Mouse (Mus musculus) B cell, adult 2 months (primary cell): ENCODE data around the gene Fkbp3.
A peak's percentile ranks its signal among the peaks of the same experiment; 100 is the strongest.
"Not testable (repeated sequence)": the region's sequence is repeated elsewhere in the genome, so short reads cannot be mapped to it uniquely, and the experiment has no call there.

ENCODE experiments used
- DNase-seq, 2 experiments: peaks; one replicate each; pipeline ENCODE4 v3.0.0; 2022

Gene Fkbp3

GRCm38 (mm10) chr12:65073611-65074178 lies at the start of gene Fkbp3:
Fkbp3 (minus strand) TSS chr12:65074007.
- peak; percentile 99 to 100 for DNase-seq

DNA sequence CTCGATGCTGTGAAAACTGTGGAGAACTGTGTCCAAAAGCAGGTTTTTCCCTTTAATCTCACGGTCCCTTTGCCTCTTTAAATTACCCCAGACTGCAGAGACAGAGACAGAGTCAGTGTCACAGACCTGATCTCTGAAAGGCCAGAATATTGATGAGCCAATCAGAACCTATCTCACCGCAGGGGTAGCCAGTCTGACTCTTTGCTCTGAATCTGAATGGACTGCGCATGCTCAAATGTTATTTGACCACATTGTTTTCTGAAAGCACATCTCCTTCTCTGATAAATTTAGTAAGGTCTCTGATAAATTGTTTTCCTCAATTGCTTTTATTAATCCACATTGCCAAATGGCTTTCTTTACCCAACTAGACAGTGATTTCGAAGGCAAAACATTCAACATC lies 45.6 kb upstream of the Fkbp3 start:
- no peak for DNase-seq

- DNase-seq = no peak
Observed at GRCm38 (mm10) chr12:65118968-65119367, 45.2 kb upstream of the Fkbp3 start.

- DNase-seq = not testable (repeated sequence)
Observed at GRCm38 (mm10) chr12:65114978-65115377, 41.2 kb upstream of the Fkbp3 start.

DNA sequence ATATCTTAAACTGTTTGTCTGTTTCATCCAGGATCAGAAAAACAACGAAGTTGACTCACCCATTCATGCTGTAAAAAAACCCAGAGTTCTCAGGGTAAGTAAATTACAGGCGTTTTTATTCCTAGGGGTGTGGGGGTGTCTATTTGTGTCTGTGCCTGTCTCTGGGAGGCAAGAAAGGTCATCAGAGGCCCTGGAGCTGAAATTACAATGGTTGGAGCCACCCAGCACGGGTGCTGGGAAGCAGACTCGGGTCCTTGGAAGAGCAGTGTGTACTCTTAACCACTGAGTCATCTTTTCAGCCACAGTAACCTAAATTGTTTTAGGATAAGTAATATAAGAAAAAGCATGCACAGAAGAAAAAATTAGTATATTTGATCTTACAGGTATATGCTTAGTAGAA lies 40.1 kb upstream of the Fkbp3 start:
- DNase-seq = no peak

DNA sequence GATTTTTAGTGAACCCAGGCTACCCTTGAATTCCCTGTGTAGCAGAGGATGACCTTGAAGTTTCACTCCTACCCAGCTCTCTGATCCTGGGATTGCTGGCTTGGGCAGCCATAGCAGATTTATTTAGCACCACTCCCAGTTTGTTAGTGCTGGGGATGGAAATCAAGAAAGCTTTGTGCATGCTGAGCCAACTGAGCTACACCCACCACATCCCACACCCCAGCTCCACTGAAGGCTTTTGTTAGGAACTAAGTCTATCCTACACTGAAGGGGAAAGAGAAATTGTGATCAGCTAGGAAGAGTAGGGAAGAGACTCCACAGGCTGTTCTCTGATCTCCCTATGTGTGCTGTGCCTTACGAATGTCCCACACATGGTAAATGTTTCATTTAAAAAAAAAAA lies 39.0 kb upstream of the Fkbp3 start:
- DNase-seq = no peak

DNA sequence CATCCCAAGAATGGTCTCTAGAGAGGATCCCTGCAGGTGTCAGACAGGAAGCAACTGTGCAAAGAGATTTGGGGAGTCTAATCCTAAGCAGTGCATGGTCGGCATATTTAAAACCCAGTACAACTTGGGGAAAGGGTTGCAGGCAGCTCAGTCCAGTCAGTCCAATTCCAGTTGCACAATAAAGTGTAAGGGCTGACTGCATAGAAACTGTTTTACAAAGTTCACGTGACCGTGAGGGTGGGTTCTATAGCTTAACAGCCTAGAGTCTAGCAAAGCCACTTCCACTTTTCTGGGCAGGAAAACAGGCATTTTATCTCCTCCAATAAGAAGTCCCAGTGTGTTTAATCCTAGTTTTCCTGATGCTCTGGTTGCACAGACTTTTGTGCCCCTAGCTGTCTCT lies 37.7 kb upstream of the Fkbp3 start:
- DNase-seq = no peak

GRCm38 (mm10) chr12:65108746-65109145 lies 34.9 kb upstream of the Fkbp3 start:
- no peak for DNase-seq

DNA sequence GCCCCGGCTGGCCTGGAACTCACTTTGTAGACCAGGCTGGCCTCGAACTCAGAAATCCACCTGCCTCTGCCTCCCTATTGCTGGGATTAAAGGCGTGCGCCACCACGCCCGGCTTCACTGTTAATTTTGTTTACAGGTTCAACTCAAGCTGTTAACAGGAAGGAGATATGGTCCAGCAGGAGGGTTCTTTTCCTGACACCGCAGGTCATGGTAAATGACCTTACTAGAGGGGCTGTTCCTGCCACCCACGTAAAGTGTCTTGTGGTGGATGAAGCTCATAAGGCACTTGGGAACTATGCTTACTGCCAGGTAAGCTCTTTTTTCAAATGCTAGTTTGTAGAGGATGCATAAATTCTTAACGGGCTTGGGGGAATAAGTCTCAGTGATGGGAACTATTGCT lies 3.1 kb upstream of the Fkbp3 start:
- DNase-seq = peak in 1 of 2 experiments; percentile 29

DNA sequence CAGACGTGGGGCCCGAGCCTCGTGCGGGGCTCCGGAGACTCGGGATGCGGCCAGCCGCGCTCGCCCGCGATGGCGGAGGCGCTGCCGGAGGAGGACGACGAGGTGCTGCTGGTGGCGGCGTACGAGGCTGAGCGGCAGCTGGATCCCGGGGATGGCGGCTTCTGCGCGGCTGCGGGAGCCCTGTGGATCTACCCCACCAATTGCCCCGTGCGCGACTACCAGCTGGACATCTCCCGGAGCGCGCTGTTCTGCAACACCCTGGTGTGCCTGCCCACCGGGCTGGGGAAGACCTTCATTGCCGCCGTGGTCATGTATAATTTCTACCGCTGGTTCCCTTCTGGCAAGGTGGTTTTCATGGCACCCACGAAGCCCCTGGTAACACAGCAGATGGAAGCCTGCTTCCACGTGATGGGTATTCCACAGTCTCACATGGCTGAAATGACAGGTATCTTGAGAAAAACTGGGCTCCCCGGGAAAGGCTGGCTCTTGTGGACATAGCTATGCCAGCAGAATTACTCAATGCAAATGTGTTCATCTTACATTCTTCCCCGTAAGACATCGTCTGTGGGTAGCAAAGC lies 2.0 kb upstream of the Fkbp3 start:
- no peak for DNase-seq

GRCm38 (mm10) chr12:65075085-65075732 lies 1.4 kb upstream of the Fkbp3 start, which contains the start of gene Fancm:
Fancm (plus strand) TSS chr12:65075603.
- DNase-seq = peak; percentile 91 to 92

DNA sequence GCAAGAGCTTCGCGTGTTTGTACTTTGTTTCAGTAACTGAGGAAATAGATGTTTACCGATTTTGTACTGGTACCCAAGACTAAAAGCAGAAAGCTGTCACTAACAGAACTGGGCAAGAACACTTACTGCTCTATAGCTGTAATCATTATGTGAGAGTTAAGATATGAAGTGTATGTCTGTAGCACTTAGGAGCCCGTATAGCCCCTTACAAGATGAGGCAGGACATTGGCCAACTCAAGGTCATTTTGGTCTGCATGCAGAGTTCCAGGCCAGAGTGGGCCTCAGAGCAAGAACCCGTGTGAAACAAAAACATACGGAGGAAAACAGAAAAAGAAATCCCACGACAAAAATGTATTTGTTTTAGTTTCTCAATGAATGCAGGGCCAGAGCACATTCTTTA lies 844 bp upstream of the Fkbp3 start:
- DNase-seq = no peak

DNA sequence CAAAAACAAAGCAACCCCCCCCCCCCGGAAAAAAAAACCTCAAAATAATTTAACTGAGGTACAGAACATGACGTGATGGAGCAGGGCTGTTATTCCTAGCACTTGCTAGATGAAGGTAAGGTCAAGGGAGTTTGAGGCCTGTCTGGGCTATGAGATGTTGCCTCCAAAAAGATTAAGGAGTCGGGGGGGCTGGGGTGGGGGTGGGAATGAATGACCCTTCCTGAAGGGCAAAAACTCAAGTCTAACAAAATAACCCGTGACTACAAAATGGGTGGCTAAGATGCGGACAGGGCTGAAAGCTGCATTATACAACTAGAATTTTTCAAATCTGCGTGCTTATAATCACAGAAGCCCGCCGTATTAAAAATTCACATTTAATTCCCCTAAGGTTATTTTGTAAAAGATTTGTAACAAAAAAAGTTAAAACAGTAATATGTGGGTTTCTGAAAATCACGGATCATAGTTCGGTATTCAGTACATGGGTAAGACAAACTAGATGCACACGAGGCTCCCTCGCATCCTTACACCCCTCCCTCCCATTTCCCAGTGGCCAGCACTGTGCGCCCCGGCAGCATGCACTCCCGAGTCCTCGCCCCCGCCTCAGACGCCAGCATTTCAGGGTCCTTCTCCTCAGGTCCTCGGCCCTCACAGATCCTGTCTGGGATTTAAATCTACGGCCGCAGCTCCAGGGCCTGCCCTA lies 746 bp downstream of the Fkbp3 start:
- DNase-seq = no peak

- DNase-seq = no peak
Observed at GRCm38 (mm10) chr12:65068409-65068808, 5.4 kb downstream of the Fkbp3 start.

DNA sequence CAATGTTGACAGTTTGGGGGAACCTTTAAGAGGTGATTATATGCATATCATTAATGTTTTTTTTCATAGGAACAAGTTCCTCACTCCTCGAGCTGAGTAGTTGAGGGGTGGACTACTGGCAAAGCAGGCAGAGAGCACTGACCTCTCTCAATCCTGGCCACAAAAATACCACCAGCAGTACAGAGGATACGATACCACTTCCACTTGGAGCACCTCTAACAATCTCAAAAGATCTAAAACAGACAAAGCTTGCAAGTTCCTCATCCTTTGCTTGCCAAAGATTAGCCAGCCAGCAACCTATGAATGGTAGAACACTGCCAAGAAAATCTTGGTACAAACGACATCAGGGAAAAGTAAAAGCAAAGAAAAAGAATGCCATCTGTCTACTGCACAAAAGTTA lies 7.6 kb downstream of the Fkbp3 start:
- no peak for DNase-seq

DNA sequence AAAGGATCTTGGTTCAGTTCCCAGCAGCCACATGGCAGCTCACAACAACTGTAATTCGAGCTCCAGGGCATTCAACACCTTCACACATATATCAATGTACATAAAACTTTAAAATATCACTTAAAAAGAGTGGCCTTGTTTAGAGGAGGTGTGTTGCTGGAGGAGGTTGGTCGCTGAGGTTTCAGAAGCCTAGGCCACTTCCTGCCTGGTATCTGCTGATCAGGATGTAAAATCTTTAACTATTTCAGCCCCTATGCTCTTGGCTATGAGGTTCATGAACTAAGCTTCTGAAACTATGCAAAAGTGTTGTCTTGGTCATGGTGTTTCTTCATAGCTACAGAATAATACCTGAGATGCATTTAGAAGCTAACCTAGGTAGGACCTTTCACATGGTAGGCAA lies 8.6 kb downstream of the Fkbp3 start:
- peak; percentile 38 to 43 for DNase-seq

- DNase-seq = no peak
Observed at GRCm38 (mm10) chr12:65061082-65061481, 12.7 kb downstream of the Fkbp3 start.

GRCm38 (mm10) chr12:65058203-65058602 lies 15.6 kb downstream of the Fkbp3 start:
- DNase-seq = no peak

DNA sequence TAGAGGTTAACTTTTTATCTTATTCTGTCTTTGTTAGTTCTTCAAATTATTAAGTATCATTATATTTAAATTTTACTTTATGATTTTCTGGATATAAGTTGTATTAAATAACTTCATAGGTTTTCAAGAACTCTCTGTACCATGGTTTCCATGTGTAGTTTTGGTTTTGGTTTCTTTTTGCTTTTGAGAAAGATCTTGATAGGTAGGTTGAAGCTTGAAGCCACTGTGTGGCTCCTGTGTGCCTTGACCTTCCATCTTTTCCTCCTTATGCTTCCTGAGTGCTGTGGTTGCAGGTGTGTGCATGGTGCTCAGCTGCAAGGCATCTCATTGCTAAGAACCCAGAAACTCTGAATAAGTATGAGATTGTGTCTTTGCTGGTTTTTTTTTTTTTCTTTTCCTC lies 25.0 kb downstream of the Fkbp3 start:
- DNase-seq = no peak

- DNase-seq = peak; percentile 19 to 28
Observed at GRCm38 (mm10) chr12:65037546-65037937, 36.3 kb downstream of the Fkbp3 start.

GRCm38 (mm10) chr12:65036892-65037545 lies 36.8 kb downstream of the Fkbp3 start:
- peak in 1 of 2 experiments; percentile 11 for DNase-seq

DNA sequence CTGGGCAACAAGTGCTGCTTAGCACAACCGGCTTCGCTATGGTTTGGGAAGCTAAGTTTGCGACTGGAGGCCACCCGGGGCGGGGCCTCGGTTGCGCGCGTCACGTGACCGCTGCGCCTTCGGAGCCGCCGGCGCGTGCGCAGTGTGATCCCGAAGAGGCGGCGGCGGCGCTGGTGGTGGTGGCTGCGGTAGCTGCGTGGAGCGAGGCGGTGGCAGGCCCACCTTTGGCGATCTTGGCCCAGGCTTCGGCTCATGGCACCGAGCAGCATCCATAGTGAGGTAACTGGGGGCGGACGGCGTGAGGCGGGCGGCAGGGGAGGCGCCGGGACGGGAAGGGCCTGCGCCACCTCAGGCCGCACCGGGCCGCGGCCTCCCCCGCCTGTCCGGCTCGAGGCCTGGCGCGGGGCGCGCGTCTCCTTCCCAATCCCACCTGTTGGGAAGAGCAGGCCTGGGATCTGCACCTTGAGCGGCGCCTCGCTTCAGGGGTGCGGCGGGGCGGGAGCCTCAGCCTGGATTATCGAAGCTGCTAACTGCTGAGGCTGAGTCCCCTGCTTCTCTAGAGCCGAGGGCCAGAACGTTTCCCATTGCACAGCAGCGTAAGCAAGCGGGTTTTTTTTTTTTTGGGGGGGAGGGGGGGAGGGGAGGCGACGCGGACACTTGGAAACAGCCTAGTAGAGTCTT lies 37.5 kb downstream of the Fkbp3 start, which contains the start of gene Prpf39:
TSS of gene Prpf39 (plus strand) at position 144 of the 681 bp plus-strand sequence.
- peak; percentile 91 to 93 for DNase-seq

- DNase-seq = no peak
Observed at GRCm38 (mm10) chr12:65035839-65036189, 38.0 kb downstream of the Fkbp3 start.
